In genomic region chr10:43477865-43478681, GRCm38 (mm10) we compare ENCODE assay signal across 8 mouse cellular contexts. TPM values are rescaled to one million over a fixed set of nuclear protein-coding genes. Genes with fewer than 3 reads are reported as not detected.
DNase-seq lines count a peak whose midpoint lies in the region; ATAC-seq and TF ChIP-seq lines count a peak whose summit lies in the region.

No protein-coding gene starts in this region.

- H3K9me3 ChIP-seq in embryonic facial prominence, embryonic 14.5 days (ENCODE audit: control insufficient read depth, low read length), result no peaks in the 10 kb centered on the region
- H3K9me3 ChIP-seq in heart, embryonic 13.5 days, result no peaks in the 10 kb centered on the region
- no peaks in the 10 kb centered on the region for H3K9me3 ChIP-seq in kidney, postnatal 0 days (replicated peaks; ENCODE audit: low read length)
- H3K9me3 ChIP-seq in liver, embryonic 14.5 days (ENCODE audit: control insufficient read depth, low read length), result no peaks in the 10 kb centered on the region
- H3K9me3 ChIP-seq in neural tube, embryonic 12.5 days, result no peaks in the 10 kb centered on the region

- no peak for TF ChIP-seq CTCF in kidney, postnatal 0 days (IDR thresholded peaks at IDR 0.05; ENCODE audit: low read depth)
- no peak for TF ChIP-seq CTCF in liver, embryonic 14.5 days (IDR thresholded peaks at IDR 0.05; ENCODE audit: low read depth)
- no peak for TF ChIP-seq CTCF in testis, adult 2 months (IDR thresholded peaks at IDR 0.05; ENCODE audit: control insufficient read depth, insufficient read depth, insufficient replicate concordance, low read depth, low read length)

- peak overlapping the region; percentile 90 for H3K9ac ChIP-seq in embryonic facial prominence, embryonic 14.5 days (ENCODE audit: low read depth, low read length)
- peak overlapping the region; percentile 98 for H3K9ac ChIP-seq in heart, embryonic 13.5 days
- peak overlapping the region; percentile 97 for H3K9ac ChIP-seq in kidney, postnatal 0 days (ENCODE audit: low read depth, low read length)
- peak overlapping the region; percentile 70 for H3K9ac ChIP-seq in liver, embryonic 14.5 days (replicated peaks)
- H3K9ac ChIP-seq in neural tube, embryonic 12.5 days, result peak overlapping the region; percentile 95

- peak; percentile 90 for DNase-seq in 416B (ENCODE audit: low read depth)
- peak; percentile 84 for DNase-seq in adrenal gland, postnatal 14 days
- peak; percentile 75 for DNase-seq in embryonic facial prominence, embryonic 14.5 days (ENCODE audit: low spot score)
- peak; percentile 87 for DNase-seq in kidney, postnatal 0 days (ENCODE audit: low spot score)
- DNase-seq in liver, embryonic 14.5 days (ENCODE audit: low read depth in 3 of 3, low spot score in 3 of 3), result peak in 1 of 3 experiments; percentile 33

- no peaks in the 10 kb centered on the region for H3K27me3 ChIP-seq in embryonic facial prominence, embryonic 14.5 days (replicated peaks; ENCODE audit: control insufficient read depth, insufficient read depth, low read length)
- no peaks in the 10 kb centered on the region for H3K27me3 ChIP-seq in heart, embryonic 13.5 days (replicated peaks)
- no peaks in the 10 kb centered on the region for H3K27me3 ChIP-seq in kidney, postnatal 0 days (ENCODE audit: insufficient read depth, low read length)
- H3K27me3 ChIP-seq in liver, embryonic 14.5 days (ENCODE audit: control insufficient read depth, insufficient read depth, low read length), result no peaks in the 10 kb centered on the region
- H3K27me3 ChIP-seq in neural tube, embryonic 12.5 days (replicated peaks), result no peaks in the 10 kb centered on the region
- H3K27me3 ChIP-seq in testis, adult 2 months (ENCODE audit: control insufficient read depth, insufficient read depth, low read length), result no peaks in the 10 kb centered on the region

- no peaks in the 10 kb centered on the region for H3K36me3 ChIP-seq in embryonic facial prominence, embryonic 14.5 days (ENCODE audit: control insufficient read depth, insufficient read depth, low read length)
- H3K36me3 ChIP-seq in heart, embryonic 13.5 days, result no peaks in the 10 kb centered on the region
- no peaks in the 10 kb centered on the region for H3K36me3 ChIP-seq in kidney, postnatal 0 days (ENCODE audit: insufficient read depth, low read length)
- H3K36me3 ChIP-seq in liver, embryonic 14.5 days (replicated peaks; ENCODE audit: control insufficient read depth, insufficient read depth, low read depth), result no peaks in the 10 kb centered on the region
- H3K36me3 ChIP-seq in neural tube, embryonic 12.5 days, result no peaks in the 10 kb centered on the region
- no peaks in the 10 kb centered on the region for H3K36me3 ChIP-seq in testis, adult 2 months (ENCODE audit: control insufficient read depth, insufficient read depth, low read length)

- peak overlapping the region; percentile 70 for H3K4me3 ChIP-seq in embryonic facial prominence, embryonic 14.5 days (ENCODE audit: low read depth, low read length)
- peak overlapping the region; percentile 88 for H3K4me3 ChIP-seq in heart, embryonic 13.5 days
- peak overlapping the region; percentile 92 for H3K4me3 ChIP-seq in kidney, postnatal 0 days (replicated peaks; ENCODE audit: low read depth, low read length)
- H3K4me3 ChIP-seq in liver, embryonic 14.5 days (ENCODE audit: insufficient read depth in 1 of 2, low read depth in 2 of 2, low read length in 2 of 2), result peak overlapping the region; percentile 83 to 84
- H3K4me3 ChIP-seq in neural tube, embryonic 12.5 days, result peak overlapping the region; percentile 79
- peak overlapping the region; percentile 92 for H3K4me3 ChIP-seq in testis, adult 2 months (ENCODE audit: control insufficient read depth, low read depth, low read length)

- H3K27ac ChIP-seq in embryonic facial prominence, embryonic 14.5 days (replicated peaks; ENCODE audit: low read depth, low read length), result peak overlapping the region; percentile 98
- H3K27ac ChIP-seq in heart, embryonic 13.5 days (replicated peaks), result peak overlapping the region; percentile 96
- peak overlapping the region; percentile 98 for H3K27ac ChIP-seq in kidney, postnatal 0 days
- H3K27ac ChIP-seq in liver, embryonic 14.5 days, result peak overlapping the region; percentile 54
- peak overlapping the region; percentile 96 for H3K27ac ChIP-seq in neural tube, embryonic 12.5 days
- peak overlapping the region; percentile 57; the same call in 1 of the 2 replicates for H3K27ac ChIP-seq in testis, adult 2 months (ENCODE audit: control insufficient read depth, insufficient read depth, low read depth, low read length)

- peaks cover 20% of the 10 kb centered on the region for H3K4me1 ChIP-seq in embryonic facial prominence, embryonic 14.5 days (ENCODE audit: control insufficient read depth, insufficient read depth, low read length)
- peaks cover 39% of the 10 kb centered on the region for H3K4me1 ChIP-seq in heart, embryonic 13.5 days
- H3K4me1 ChIP-seq in kidney, postnatal 0 days (replicated peaks; ENCODE audit: insufficient read depth, low read length), result peaks cover 16% of the 10 kb centered on the region; the same call in 1 of the 2 replicates
- H3K4me1 ChIP-seq in liver, embryonic 14.5 days (replicated peaks; ENCODE audit: control insufficient read depth in 2 of 2, insufficient read depth in 2 of 2, low read length in 1 of 2), result peaks cover 14 to 30% of the 10 kb centered on the region in 2 experiments
- peaks cover 22% of the 10 kb centered on the region for H3K4me1 ChIP-seq in neural tube, embryonic 12.5 days
- peaks cover 16% of the 10 kb centered on the region for H3K4me1 ChIP-seq in testis, adult 2 months (ENCODE audit: control insufficient read depth, insufficient read depth, low read length)

- TF ChIP-seq POLR2A in testis, adult 2 months (IDR thresholded peaks at IDR 0.05; ENCODE audit: control insufficient read depth, low read depth, low read length), result no peak

- peak; percentile 20 for ATAC-seq in embryonic facial prominence, embryonic 14.5 days (ENCODE audit: low read depth)
- no peak for ATAC-seq in heart, embryonic 13.5 days (ENCODE audit: extremely low read depth, insufficient number of reproducible peaks, low FRiP score, low TSS enrichment)
- peak; percentile 20 for ATAC-seq in kidney, postnatal 0 days (replicated peaks; ENCODE audit: low FRiP score, low read depth)
- ATAC-seq in liver, embryonic 14.5 days (ENCODE audit: insufficient read depth), result peak; percentile 17; the same call in 1 of the 2 replicates
- peak; percentile 60 for ATAC-seq in neural tube, embryonic 12.5 days (ENCODE audit: low FRiP score, low read depth)

- TF ChIP-seq EP300 in liver, embryonic 14.5 days (IDR thresholded peaks at IDR 0.05; ENCODE audit: low read depth), result no peak

- WGBS in embryonic facial prominence, embryonic 14.5 days, result under 1% methylated on average over 35 of the region's 42 CpGs
- under 1% methylated on average over 41 of the region's 42 CpGs for WGBS in heart, embryonic 13.5 days
- WGBS in kidney, postnatal 0 days, result 2% methylated on average over 42 of the region's 42 CpGs
- WGBS in liver, embryonic 14.5 days (ENCODE audit: insufficient replicate concordance), result 1% methylated on average over 42 of the region's 42 CpGs
- WGBS in neural tube, embryonic 12.5 days, result under 1% methylated on average over 42 of the region's 42 CpGs

- H3K4me2 ChIP-seq in embryonic facial prominence, embryonic 14.5 days (ENCODE audit: low read depth, low read length), result peak overlapping the region; percentile 83
- peak overlapping the region; percentile 83 for H3K4me2 ChIP-seq in heart, embryonic 13.5 days
- H3K4me2 ChIP-seq in kidney, postnatal 0 days (ENCODE audit: low read length), result peak overlapping the region; percentile 100
- H3K4me2 ChIP-seq in liver, embryonic 14.5 days (ENCODE audit: low read depth), result peak overlapping the region; percentile 93
- peak overlapping the region; percentile 93 for H3K4me2 ChIP-seq in neural tube, embryonic 12.5 days (replicated peaks)

RNA-seq across cellular contexts. Expression of gene Bend3, which starts 0.6 kb away (rescaled TPM):
- total RNA-seq in adrenal gland, postnatal 14 days (2021), result 7.0 and 7.2 TPM in 2 replicates
- 3.6 and 3.9 TPM in 2 replicates for polyA plus RNA-seq in embryonic facial prominence, embryonic 14.5 days (2014; fragmentation: Nextera tagmentation; extraction: Ambion mirVana)
- 2.5 and 2.8 TPM in 2 replicates for polyA plus RNA-seq in heart, embryonic 13.5 days (2015; fragmentation: Nextera tagmentation; extraction: Ambion mirVana)
- polyA plus RNA-seq in kidney, postnatal 0 days (2015; fragmentation: Nextera tagmentation; extraction: Ambion mirVana), result 2.8 TPM in 2 replicates
- polyA plus RNA-seq in liver, embryonic 14.5 days (2012; rRNA removed), result 2.0 and 2.1 TPM in 2 replicates
- 1.2 and 1.3 TPM in 2 replicates for polyA plus RNA-seq in liver, embryonic 14.5 days (2014; fragmentation: Nextera tagmentation; extraction: Ambion mirVana)
- 5.2 and 6.1 TPM in 2 replicates for polyA plus RNA-seq in neural tube, embryonic 12.5 days (2016; fragmentation: Nextera tagmentation; extraction: Ambion mirVana)
- 3.9 and 4.4 TPM in 2 replicates for polyA plus RNA-seq in testis, adult 2 months (2012; rRNA removed)

RNA-seq across cellular contexts. Expression of gene Gm9803, which starts 45.8 kb away (rescaled TPM):
- total RNA-seq in adrenal gland, postnatal 14 days (2021), result 19.7 and 21.9 TPM in 2 replicates
- polyA plus RNA-seq in embryonic facial prominence, embryonic 14.5 days (2014; fragmentation: Nextera tagmentation; extraction: Ambion mirVana), result 13.2 and 20.4 TPM in 2 replicates
- polyA plus RNA-seq in heart, embryonic 13.5 days (2015; fragmentation: Nextera tagmentation; extraction: Ambion mirVana), result 12.0 and 14.9 TPM in 2 replicates
- polyA plus RNA-seq in kidney, postnatal 0 days (2015; fragmentation: Nextera tagmentation; extraction: Ambion mirVana), result 11.8 and 17.4 TPM in 2 replicates
- polyA plus RNA-seq in liver, embryonic 14.5 days (2012; rRNA removed), result 12.3 and 14.7 TPM in 2 replicates
- 8.5 and 10.0 TPM in 2 replicates for polyA plus RNA-seq in liver, embryonic 14.5 days (2014; fragmentation: Nextera tagmentation; extraction: Ambion mirVana)
- polyA plus RNA-seq in neural tube, embryonic 12.5 days (2016; fragmentation: Nextera tagmentation; extraction: Ambion mirVana), result 13.2 and 16.2 TPM in 2 replicates
- 258 and 271 TPM in 2 replicates for polyA plus RNA-seq in testis, adult 2 months (2012; rRNA removed)

Comparison
In these comparisons a context has a peak if more than half of its experiments do, and no peak if none do; other contexts are left out.
1. RNA of gene Gm9803, which starts 45.8 kb away (polyA plus RNA-seq): 258 to 271 TPM in testis, adult 2 months; 13.2 to 20.4 TPM in embryonic facial prominence, embryonic 14.5 days, 11.8 to 17.4 TPM in kidney, postnatal 0 days, 13.2 to 16.2 TPM in neural tube, embryonic 12.5 days, 12.0 to 14.9 TPM in heart, embryonic 13.5 days and 8.5 to 14.7 TPM in liver, embryonic 14.5 days; every median in the first group is over 10 times any median in the second.
2. Peak in every context shown above with its lines, with median percentiles within 50 percentile points of each other: H3K27ac ChIP-seq, H3K4me2 ChIP-seq, H3K4me3 ChIP-seq and H3K9ac ChIP-seq.